Mouse (Mus musculus) urinary bladder, postnatal 10 days (tissue): ENCODE results near the gene Ring1.
"Not testable (repeated sequence)": the region's sequence is repeated elsewhere in the genome, so short reads cannot be mapped to it uniquely, and the experiment has no call there.

ENCODE experiments used
- DNase-seq: peaks from one replicate; pipeline ENCODE4 v3.0.0; 2022; ENCODE audit warnings: low spot score

Gene Ring1

DNA sequence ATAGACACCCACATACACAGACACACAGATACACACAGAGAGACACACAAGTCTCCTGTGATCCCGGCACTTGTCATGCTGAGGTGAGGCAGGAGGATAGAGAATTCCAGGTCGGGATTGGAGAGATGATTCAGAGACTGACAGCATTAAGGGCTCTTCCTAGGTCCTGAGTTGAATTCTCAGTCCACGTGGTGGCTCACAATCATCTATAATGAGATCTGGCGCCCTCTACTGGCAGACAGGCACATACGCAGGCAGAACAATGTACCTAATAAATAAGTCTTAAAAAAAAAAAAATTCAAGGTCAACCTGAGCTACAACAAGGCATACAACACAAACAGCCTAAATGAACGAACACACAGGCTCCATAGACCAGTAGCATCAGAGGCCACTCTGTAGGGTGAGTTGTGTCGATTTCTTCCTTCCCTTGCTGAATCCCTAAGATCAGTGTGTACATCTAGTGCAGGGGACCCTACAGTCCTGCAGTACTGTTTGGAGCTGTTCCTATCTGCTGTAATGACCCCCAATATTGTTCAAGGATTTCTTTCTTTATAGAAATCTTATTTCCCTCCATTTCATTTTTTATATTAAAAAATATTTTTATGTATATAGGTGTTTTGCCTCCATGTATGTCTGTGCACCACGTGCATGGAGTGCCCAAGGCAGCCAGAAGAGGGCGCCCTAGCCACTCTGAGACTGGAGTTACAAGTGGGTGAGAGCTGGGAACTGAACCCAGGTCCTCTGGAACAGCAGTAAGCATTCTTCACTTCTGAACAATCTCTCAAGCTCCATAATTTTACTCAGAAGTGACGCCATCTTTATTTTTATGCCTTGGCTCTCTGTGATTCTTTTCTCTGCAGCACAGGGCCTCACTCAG is 32.5 kb downstream of the Ring1 start:
- no peak for DNase-seq

DNA sequence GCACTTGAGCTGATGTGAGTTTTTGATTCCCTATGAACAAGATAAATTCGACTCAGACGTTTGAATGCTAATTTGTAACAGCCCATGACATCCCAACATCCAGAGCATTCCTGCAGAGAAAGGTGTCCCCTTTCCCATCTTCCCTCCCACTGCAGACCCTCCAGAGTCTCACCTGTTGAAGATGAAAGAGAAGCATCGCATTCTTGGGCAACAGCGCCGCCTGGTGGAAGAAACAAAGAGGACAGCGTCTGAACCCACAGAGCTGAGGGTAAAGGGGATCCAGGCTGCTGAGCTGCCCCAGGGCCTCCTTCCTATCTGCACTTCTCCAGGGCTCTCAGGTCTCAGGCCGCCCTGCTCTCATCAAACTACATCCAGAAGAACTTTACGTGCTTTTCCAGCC is 42.3 kb downstream of the Ring1 start:
- not testable (repeated sequence) for DNase-seq

DNA sequence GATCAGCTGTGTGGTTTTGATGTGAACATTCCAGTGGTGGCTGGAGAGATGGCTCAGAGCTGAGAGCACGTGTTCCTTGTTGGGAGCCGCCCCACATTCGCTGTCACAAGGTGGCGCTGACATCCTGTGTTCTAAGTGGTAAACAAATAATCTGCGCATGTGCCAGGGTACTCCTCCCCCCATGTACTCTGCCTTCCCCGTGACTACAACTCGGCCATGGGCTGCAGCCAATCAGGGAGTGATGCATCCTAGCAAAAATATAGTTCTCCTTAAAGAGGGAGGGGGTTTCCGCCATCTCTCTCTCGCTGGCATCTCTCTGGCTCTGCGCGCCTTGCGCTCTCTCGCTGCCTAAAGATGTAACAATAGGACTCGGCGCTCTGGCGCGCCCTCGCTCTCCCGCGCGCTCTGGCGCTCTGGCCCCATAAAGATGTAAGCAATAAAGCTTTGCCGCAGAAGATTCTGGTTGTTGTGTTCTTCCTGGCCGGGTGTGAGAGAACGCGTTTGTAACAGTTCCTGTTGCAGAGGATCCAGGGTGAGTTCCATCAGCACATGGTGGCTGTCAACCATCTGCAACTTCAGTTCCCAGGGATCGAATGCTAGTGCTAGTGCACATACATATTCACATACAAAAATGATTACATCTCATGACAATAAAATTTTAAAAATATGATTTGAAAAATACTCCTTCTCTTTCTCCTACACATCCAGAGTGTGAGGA is 43.1 kb downstream of the Ring1 start:
- peak; percentile 47 for DNase-seq

DNA sequence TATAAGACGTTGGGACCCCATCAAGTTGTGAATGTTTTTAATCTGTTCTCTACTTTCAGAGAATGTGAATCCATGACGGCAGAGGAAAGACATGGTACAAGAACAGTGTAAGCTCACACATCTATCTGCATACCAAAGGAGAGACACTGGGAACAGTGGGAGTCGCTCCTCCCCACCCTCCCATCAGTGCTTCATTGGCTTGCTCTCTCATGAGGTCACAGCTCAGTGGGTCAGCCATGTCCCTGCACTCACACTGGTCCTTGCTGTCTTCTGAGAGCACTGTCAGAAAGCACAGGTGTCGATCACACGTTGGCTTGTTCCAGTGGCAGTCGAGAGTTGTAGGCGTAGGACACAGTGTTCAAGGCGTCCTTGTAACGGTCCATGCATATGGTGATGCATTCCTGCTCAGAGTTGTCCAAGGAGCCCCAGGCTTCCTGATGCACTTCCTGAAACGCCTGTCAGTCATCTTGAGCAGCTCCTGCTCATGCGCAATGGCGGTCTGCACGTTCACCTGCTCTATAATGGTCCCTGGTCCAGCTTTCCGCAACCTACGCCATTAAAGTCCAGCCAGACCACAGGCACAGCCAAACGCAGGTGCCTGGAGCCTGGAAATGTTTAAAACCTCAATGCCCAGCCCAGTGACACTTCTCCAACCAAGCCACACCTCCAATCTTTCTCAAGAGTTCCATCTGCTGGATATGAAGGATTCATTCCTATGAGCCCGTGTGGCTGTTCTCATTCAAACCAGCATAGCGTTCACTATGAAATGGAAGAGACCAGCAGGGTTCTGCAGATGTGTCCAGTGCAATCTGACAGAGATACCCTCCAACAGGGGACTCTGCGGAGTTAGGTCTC is 44.1 kb downstream of the Ring1 start:
- no peak for DNase-seq

DNA sequence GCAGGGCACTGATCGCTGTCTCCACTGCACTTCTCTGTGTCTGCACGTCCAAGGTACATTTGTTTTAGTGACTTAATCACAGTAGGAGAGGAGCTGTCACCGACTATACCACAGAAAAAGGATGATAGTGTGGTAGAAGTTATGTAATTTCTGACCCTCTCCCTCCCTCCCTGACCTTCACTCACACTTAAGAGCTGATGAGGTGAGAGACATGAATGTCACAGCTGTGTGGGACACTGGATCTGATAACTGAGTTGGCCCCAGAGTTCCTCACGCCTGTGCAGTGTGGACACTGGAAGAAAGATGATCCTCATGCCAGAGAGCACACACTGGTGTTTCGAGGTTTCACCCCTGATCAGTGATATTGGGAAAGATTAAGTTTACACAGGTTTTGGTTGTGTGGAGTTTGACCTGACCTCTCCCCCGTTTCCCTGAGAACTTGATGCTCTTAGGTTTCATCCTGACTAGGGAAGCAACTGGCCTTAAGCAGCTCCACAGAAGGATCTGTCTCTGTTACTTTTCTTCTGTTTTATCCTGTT is 44.9 kb downstream of the Ring1 start:
- DNase-seq, result no peak

DNA sequence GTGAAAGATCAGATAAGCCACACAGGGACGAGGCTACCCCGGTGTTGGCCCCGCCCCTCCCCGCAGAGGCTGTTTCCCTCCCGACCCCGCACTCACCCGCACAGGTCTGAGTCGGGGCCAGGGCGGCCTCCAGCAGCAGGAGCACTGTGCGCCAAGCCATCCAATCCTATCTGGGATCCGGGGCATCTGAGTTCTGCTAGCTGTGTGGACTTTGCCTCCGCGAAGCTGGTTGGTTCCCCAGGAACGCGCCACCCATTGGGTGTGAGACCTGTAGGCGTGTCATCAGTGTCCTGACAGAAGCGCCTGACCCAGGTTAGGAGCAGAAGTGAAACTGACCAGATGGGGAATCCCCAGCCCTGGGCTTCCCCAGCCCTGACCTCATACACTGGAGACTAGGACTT is 45.8 kb downstream of the Ring1 start:
- DNase-seq, result no peak

DNA sequence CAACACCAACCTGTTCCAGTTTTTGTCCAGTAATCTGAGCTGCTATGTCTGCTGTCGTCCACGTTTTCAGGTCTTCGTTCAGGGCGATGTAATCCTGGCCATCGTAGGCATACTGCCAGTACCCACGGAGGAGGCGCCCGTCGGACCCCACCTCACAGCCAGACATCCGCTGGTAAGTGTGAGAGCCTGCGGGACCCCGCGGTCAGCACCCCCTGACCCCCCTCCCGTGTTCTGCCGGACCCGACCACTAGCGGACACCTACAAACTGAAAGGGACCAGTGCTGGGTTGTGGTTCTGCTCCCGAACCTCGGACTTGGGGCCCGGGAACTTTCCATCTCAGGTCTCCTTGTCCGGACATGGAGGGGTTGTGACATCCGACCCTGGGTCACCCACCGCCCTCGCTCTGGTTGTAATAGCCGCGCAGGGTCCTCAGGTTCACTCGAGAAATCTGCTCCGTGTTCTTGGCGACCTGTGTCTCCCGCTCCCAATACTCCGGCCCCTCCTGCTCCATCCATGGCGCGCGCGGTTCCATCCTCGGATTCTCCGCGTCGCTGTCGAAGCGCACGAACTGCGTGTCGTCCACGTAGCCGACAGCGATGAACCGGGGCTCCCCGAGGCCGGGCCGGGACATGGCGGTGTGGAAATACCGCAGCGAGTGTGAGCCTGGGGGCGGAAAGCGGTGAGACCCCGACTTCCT is 46.5 kb downstream of the Ring1 start:
- DNase-seq, result no peak

DNA sequence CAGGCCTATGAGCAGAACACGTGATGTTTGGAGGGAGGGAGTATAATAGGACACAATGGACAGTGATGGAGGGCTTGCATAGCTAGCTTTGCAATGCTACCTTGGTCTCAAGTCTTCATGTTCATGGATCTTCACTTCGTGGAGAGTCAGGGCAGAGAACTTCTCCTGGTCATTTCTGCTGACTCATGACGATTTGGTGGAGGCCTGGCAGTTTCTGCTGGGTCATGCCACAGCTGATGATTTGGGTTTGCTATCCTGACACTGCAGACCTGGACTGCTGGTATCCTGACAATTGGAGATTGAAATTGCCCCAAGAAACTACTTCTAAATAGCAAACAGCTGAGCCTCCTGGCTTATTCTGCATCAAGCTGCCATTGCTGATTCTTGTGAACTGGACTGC is 50.9 kb downstream of the Ring1 start:
- no peak for DNase-seq

DNA sequence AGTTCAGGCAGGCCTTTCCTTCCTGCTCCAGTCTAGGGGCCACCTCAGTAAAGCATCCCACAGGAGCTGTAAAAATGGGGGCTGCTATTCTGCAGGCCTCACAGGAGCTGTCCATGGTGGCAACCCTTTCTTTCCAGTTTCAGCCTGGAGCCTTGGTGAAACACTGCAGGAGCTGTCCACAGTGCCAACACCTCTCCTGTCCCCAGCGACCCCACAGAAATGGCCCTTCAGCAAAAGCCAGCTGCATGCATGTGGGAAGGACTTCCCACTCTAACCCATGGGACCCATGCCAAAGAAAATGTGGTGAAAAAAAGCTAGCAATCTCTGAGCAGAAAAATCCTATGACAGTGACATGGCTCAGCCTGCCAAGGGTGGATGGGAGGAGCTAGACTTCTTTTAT is 51.8 kb downstream of the Ring1 start:
- DNase-seq, result no peak
